Comparison of ENCODE assay signal across 12 mouse cellular contexts in the genomic region with DNA sequence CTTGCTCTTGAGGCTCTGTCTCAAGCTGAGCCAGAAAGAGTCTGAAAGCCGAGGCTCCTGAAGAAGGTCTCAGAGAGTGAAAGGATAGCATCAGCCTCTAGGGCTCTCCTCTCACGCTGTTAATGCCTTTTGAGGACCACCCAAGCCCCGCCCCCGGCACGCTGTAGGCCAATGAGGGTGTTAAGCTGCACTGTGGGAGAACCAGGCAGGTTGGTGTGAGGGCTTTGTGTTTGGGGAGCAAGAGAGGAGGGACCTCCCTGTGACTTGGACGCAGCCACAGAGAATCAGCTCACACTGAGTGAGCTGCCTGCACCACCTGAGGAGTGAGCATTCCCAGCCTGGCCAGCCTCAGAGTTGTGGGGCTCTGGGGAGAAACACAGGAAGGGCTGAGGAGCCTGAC. TPM values are rescaled to one million over a fixed set of nuclear protein-coding genes. Genes with fewer than 3 reads are reported as not detected.
DNase-seq lines count a peak whose midpoint lies in the region; ATAC-seq and TF ChIP-seq lines count a peak whose summit lies in the region.
"Had no signal": no experiment of that assay in that cellular context is flagged by ENCODE, and none has a peak within 500 bp of the region (broad histone marks: within the 10 kb centered on the region; RNA-seq: fewer than 3 reads in every experiment).

A gene (minus strand): TSS at position 94 of the 400 bp plus-strand sequence.

- no peaks in the 10 kb centered on the region for H3K9me3 ChIP-seq in lung, embryonic 14.5 days (ENCODE audit: low read depth, low read length)
- H3K9me3 ChIP-seq in embryonic facial prominence, embryonic 11.5 days (replicated peaks; ENCODE audit: control insufficient read depth, low read length), result no peaks in the 10 kb centered on the region
- no peaks in the 10 kb centered on the region for H3K9me3 ChIP-seq in limb, embryonic 10.5 days (replicated peaks)
- no peaks in the 10 kb centered on the region for H3K9me3 ChIP-seq in stomach, postnatal 0 days (ENCODE audit: control insufficient read depth, low read length)

- H3K9ac ChIP-seq in lung, embryonic 14.5 days, result no peak within 1 kb of the TSS
- no peak within 1 kb of the TSS for H3K9ac ChIP-seq in embryonic facial prominence, embryonic 11.5 days (replicated peaks; ENCODE audit: low read length)
- H3K9ac ChIP-seq in stomach, postnatal 0 days (ENCODE audit: low read length), result no peak within 1 kb of the TSS

- H3K4me1 ChIP-seq in lung, embryonic 14.5 days (ENCODE audit: insufficient read depth), result no peaks in the 10 kb centered on the region
- H3K4me1 ChIP-seq in embryonic facial prominence, embryonic 11.5 days (ENCODE audit: control insufficient read depth, insufficient read depth, low read length), result no peaks in the 10 kb centered on the region; the same call in 1 of the 2 replicates
- H3K4me1 ChIP-seq in limb, embryonic 10.5 days, result peaks cover 5% of the 10 kb centered on the region
- H3K4me1 ChIP-seq in stomach, postnatal 0 days (replicated peaks; ENCODE audit: control insufficient read depth, insufficient read depth), result no peaks in the 10 kb centered on the region

- H3K36me3 ChIP-seq in lung, embryonic 14.5 days (ENCODE audit: insufficient read depth), result no peaks in the 10 kb centered on the region
- no peaks in the 10 kb centered on the region for H3K36me3 ChIP-seq in embryonic facial prominence, embryonic 11.5 days (replicated peaks; ENCODE audit: control insufficient read depth, insufficient read depth, low read depth, low read length)
- H3K36me3 ChIP-seq in limb, embryonic 10.5 days, result no peaks in the 10 kb centered on the region
- H3K36me3 ChIP-seq in stomach, postnatal 0 days (ENCODE audit: control insufficient read depth, insufficient read depth, low read length), result no peaks in the 10 kb centered on the region

- DNase-seq in lung, embryonic 14.5 days, result peak; percentile 15
- DNase-seq in lung, postnatal 36 days, result no peak
- DNase-seq in embryonic facial prominence, embryonic 11.5 days (ENCODE audit: low spot score), result peak; percentile 31
- DNase-seq in limb, embryonic 10.5 days (ENCODE audit: low spot score), result peak; percentile 41
- DNase-seq in stomach, postnatal 0 days (ENCODE audit: low spot score), result peak; percentile 27
- no peak for DNase-seq in thymus, postnatal 0 days (ENCODE audit: low spot score)
- DNase-seq in adrenal gland, postnatal 14 days, result no peak
- DNase-seq: kidney, postnatal 10 days; right cerebral cortex, adult 18-20 months; thymus, adult 2 months had no signal

- ATAC-seq in lung, embryonic 14.5 days (ENCODE audit: insufficient read depth), result peak; percentile 60; the same call in 1 of the 2 replicates
- no peak for ATAC-seq in embryonic facial prominence, embryonic 11.5 days (replicated peaks; ENCODE audit: insufficient number of reproducible peaks, low FRiP score, low TSS enrichment, low read depth)
- ATAC-seq in stomach, postnatal 0 days (ENCODE audit: low FRiP score, low TSS enrichment), result peak; percentile 53; the same call in 1 of the 2 replicates

- WGBS in lung, embryonic 14.5 days, result 1% methylated on average over 6 of the region's 6 CpGs
- 2% methylated on average over 6 of the region's 6 CpGs for WGBS in embryonic facial prominence, embryonic 11.5 days
- 3% methylated on average over 6 of the region's 6 CpGs for WGBS in limb, embryonic 10.5 days
- 4% methylated on average over 6 of the region's 6 CpGs for WGBS in stomach, postnatal 0 days

- H3K4me3 ChIP-seq in lung, embryonic 14.5 days (ENCODE audit: low read depth, low read length), result no peak within 1 kb of the TSS
- no peak within 1 kb of the TSS for H3K4me3 ChIP-seq in embryonic facial prominence, embryonic 11.5 days (ENCODE audit: low read depth, low read length)
- no peak within 1 kb of the TSS for H3K4me3 ChIP-seq in limb, embryonic 10.5 days
- no peak within 1 kb of the TSS for H3K4me3 ChIP-seq in stomach, postnatal 0 days (ENCODE audit: low read depth, low read length)

- no peak within 1 kb of the TSS for H3K27ac ChIP-seq in lung, embryonic 14.5 days (ENCODE audit: low read depth)
- no peak within 1 kb of the TSS for H3K27ac ChIP-seq in embryonic facial prominence, embryonic 11.5 days (replicated peaks; ENCODE audit: low read depth, low read length)
- no peak within 1 kb of the TSS; the same call in 1 of the 2 replicates for H3K27ac ChIP-seq in limb, embryonic 10.5 days
- H3K27ac ChIP-seq in stomach, postnatal 0 days (replicated peaks), result no peak within 1 kb of the TSS

- no peaks in the 10 kb centered on the region for H3K27me3 ChIP-seq in lung, embryonic 14.5 days (ENCODE audit: insufficient read depth, low read length)
- no peaks in the 10 kb centered on the region for H3K27me3 ChIP-seq in embryonic facial prominence, embryonic 11.5 days (ENCODE audit: control insufficient read depth, insufficient read depth, low read length)
- H3K27me3 ChIP-seq in limb, embryonic 10.5 days (ENCODE audit: low read depth, poor library complexity, severe bottlenecking), result no peaks in the 10 kb centered on the region
- H3K27me3 ChIP-seq in stomach, postnatal 0 days (ENCODE audit: control insufficient read depth, insufficient read depth, low read length), result no peaks in the 10 kb centered on the region

- H3K4me2 ChIP-seq in lung, embryonic 14.5 days, result no peak within 1 kb of the TSS
- no peak within 1 kb of the TSS for H3K4me2 ChIP-seq in embryonic facial prominence, embryonic 11.5 days (ENCODE audit: low read depth, low read length)
- H3K4me2 ChIP-seq in stomach, postnatal 0 days (replicated peaks; ENCODE audit: low read depth), result no peak within 1 kb of the TSS

- no peak for TF ChIP-seq CTCF in lung, embryonic 14.5 days (IDR thresholded peaks at IDR 0.05; ENCODE audit: low read depth)
- no peak for TF ChIP-seq CTCF in stomach, postnatal 0 days (IDR thresholded peaks at IDR 0.05; ENCODE audit: low read depth)

- TF ChIP-seq EP300 in stomach, postnatal 0 days (optimal IDR thresholded peaks at IDR 0.05), result no peak

RNA-seq across cellular contexts. Expression of the gene that starts here (rescaled TPM):
- polyA plus RNA-seq in lung, embryonic 14.5 days (2014; fragmentation: Nextera tagmentation; extraction: Ambion mirVana), result not detected in 2 replicates
- polyA plus RNA-seq in embryonic facial prominence, embryonic 11.5 days (2014; fragmentation: Nextera tagmentation; extraction: Ambion mirVana), result 0.15 TPM in 1 of 2 replicates, not detected in the other
- polyA plus RNA-seq in limb, embryonic 10.5 days (2016; fragmentation: Nextera tagmentation; extraction: Ambion mirVana), result 0.09 TPM in 1 of 2 replicates, not detected in the other
- 0.22 and 0.24 TPM in 2 replicates for polyA plus RNA-seq in stomach, postnatal 0 days (2015; fragmentation: Nextera tagmentation; extraction: Ambion mirVana)
- 0.08 and 0.09 TPM in 2 replicates for polyA plus RNA-seq in thymus, postnatal 0 days (2015; fragmentation: Nextera tagmentation; extraction: Ambion mirVana)
- total RNA-seq in adrenal gland, postnatal 14 days (2021), result not detected in 2 replicates
- total RNA-seq: heart, adult 8-10 months; megakaryocyte, adult 5-6 weeks had no signal

Comparison
In these comparisons a context has a peak if more than half of its experiments do, and no peak if none do; other contexts are left out.
1. Peak in DNase-seq and ATAC-seq in lung, embryonic 14.5 days; RNA of the gene not detected or under 1 TPM.
2. Peak in DNase-seq in embryonic facial prominence, embryonic 11.5 days; RNA of the gene not detected or under 1 TPM.
3. Peak in DNase-seq in limb, embryonic 10.5 days; RNA of the gene not detected or under 1 TPM.
4. Peak in DNase-seq and ATAC-seq in stomach, postnatal 0 days; RNA of the gene not detected or under 1 TPM.